Mouse (Mus musculus) MEL (cell line): ENCODE results near the gene Rxfp3. TPM values are rescaled to one million over a fixed set of nuclear protein-coding genes. Genes with fewer than 3 reads are reported as not detected.

Experiments used
- DNase-seq: peaks from one replicate; pipeline ENCODE4 v3.0.0; 2011; ENCODE audit warnings: low read depth, low spot score
- H3K27ac ChIP-seq: 2 replicates; pipeline ENCODE4 v1.5.1; 2012; ENCODE audit warnings: low read depth, mild to moderate bottlenecking, control low read depth, low read length, moderate library complexity; ENCODE audit not compliant: control insufficient read depth
- H3K27me3 ChIP-seq, 2 experiments: fragments of 150-350 bp in 1 of 2; sonication (generic) in 1 of 2; 2 replicates each; pipeline ENCODE4 v1.6.1; 2012; ENCODE audit warnings: low read length in 2 of 2, mild to moderate bottlenecking in 2 of 2, improper control_type of control experiment in 1 of 2, moderate library complexity in 1 of 2; ENCODE audit not compliant: insufficient read depth in 2 of 2, control insufficient read depth in 1 of 2
- H3K36me3 ChIP-seq, 2 experiments: 2 replicates each; pipeline ENCODE4 v1.6.1; 2012 to 2014; ENCODE audit warnings: low read length in 2 of 2, improper control_type of control experiment in 1 of 2, inconsistent platforms in 1 of 2, mild to moderate bottlenecking in 1 of 2; ENCODE audit not compliant: insufficient read depth in 2 of 2, control insufficient read depth in 1 of 2
- H3K4me1 ChIP-seq, 2 experiments: fragments of 150-350 bp in 1 of 2; sonication (generic) in 1 of 2; 2 replicates each; pipeline ENCODE4 v1.6.1; 2012; ENCODE audit warnings: low read length in 2 of 2, improper control_type of control experiment in 1 of 2, mild to moderate bottlenecking in 1 of 2; ENCODE audit not compliant: insufficient read depth in 2 of 2, control insufficient read depth in 1 of 2
- H3K4me3 ChIP-seq, 2 experiments: fragments of 150-350 bp in 1 of 2; sonication (generic) in 1 of 2; 2 replicates each; pipeline ENCODE4 v1.5.1; 2012; ENCODE audit warnings: low read depth in 2 of 2, low read length in 2 of 2, mild to moderate bottlenecking in 2 of 2, moderate library complexity in 2 of 2, control low read depth in 1 of 2, improper control_type of control experiment in 1 of 2; ENCODE audit not compliant: control insufficient read depth in 1 of 2, insufficient read depth in 1 of 2
- H3K79me2 ChIP-seq: 2 replicates; pipeline ENCODE4 v1.6.1; 2012; ENCODE audit warnings: mild to moderate bottlenecking, low read length, moderate library complexity; ENCODE audit not compliant: control insufficient read depth, poor library complexity, insufficient read depth
- H3K9ac ChIP-seq: 2 replicates; pipeline ENCODE4 v1.6.1; 2012; ENCODE audit warnings: low read depth, mild to moderate bottlenecking, control low read depth, low read length, moderate library complexity; ENCODE audit not compliant: control insufficient read depth, poor library complexity, severe bottlenecking
- H3K9me3 ChIP-seq: fragments of 150-350 bp; sonication (generic); replicated peaks from 2 replicates; pipeline ENCODE4 v1.6.1; 2012; ENCODE audit warnings: mild to moderate bottlenecking, low read length, improper control_type of control experiment, moderate library complexity; ENCODE audit not compliant: insufficient read depth
- BHLHE40 ChIP-seq: IDR thresholded peaks from 2 replicates; pipeline ENCODE4 v1.6.1; 2012; ENCODE audit warnings: low read depth, mild to moderate bottlenecking, inconsistent platforms, low read length, improper control_type of control experiment, borderline replicate concordance
- ELF1 ChIP-seq: IDR thresholded peaks from 2 replicates; pipeline ENCODE4 v1.6.1; 2014; ENCODE audit warnings: low read depth, mild to moderate bottlenecking, inconsistent platforms, low read length, improper control_type of control experiment, moderate library complexity
- EP300 ChIP-seq, 2 experiments: IDR thresholded peaks; 2 replicates each; pipeline ENCODE4 v1.6.1; 2011; ENCODE audit warnings: improper control_type of control experiment in 2 of 2, low read length in 2 of 2, low read depth in 1 of 2, mild to moderate bottlenecking in 1 of 2
- ETS1 ChIP-seq: IDR thresholded peaks from 2 replicates; pipeline ENCODE4 v1.6.1; 2012; ENCODE audit warnings: low read depth, mild to moderate bottlenecking, inconsistent platforms, low read length, improper control_type of control experiment, moderate library complexity
- HCFC1 ChIP-seq: IDR thresholded peaks from 2 replicates; pipeline ENCODE4 v1.6.1; 2012; ENCODE audit warnings: low read depth, mild to moderate bottlenecking, inconsistent platforms, low read length, improper control_type of control experiment, moderate library complexity
- MAFK ChIP-seq: IDR thresholded peaks from 2 replicates; pipeline ENCODE4 v1.6.1; 2011; ENCODE audit warnings: low read depth, mild to moderate bottlenecking, low read length, improper control_type of control experiment, borderline replicate concordance
- MAX ChIP-seq: IDR thresholded peaks from 2 replicates; pipeline ENCODE4 v1.6.1; 2011; ENCODE audit warnings: low read length, improper control_type of control experiment
- MEF2A ChIP-seq: IDR thresholded peaks from 2 replicates; pipeline ENCODE4 v1.6.1; 2014; ENCODE audit warnings: low read depth, mild to moderate bottlenecking, inconsistent platforms, low read length, improper control_type of control experiment; ENCODE audit not compliant: poor library complexity, insufficient replicate concordance, severe bottlenecking; ENCODE audit errors: extremely low read depth
- MXI1 ChIP-seq: IDR thresholded peaks from 2 replicates; pipeline ENCODE4 v1.6.1; 2011; ENCODE audit warnings: mild to moderate bottlenecking, low read depth, low read length, improper control_type of control experiment
- MYB ChIP-seq: IDR thresholded peaks from 2 replicates; pipeline ENCODE4 v1.6.1; 2011; ENCODE audit warnings: mild to moderate bottlenecking, low read depth, low read length, improper control_type of control experiment
- MYC ChIP-seq: IDR thresholded peaks from 2 replicates; pipeline ENCODE4 v1.6.1; 2011; ENCODE audit warnings: low read depth, mild to moderate bottlenecking, low read length, improper control_type of control experiment, moderate library complexity
- POLR2AphosphoS5 ChIP-seq: IDR thresholded peaks from 2 replicates; pipeline ENCODE4 v1.6.1; 2012; ENCODE audit warnings: low read depth, borderline replicate concordance, mild to moderate bottlenecking, inconsistent platforms, low read length, moderate library complexity, mixed read lengths
- RCOR1 ChIP-seq: IDR thresholded peaks from 2 replicates; pipeline ENCODE4 v1.6.1; 2012; ENCODE audit warnings: low read depth, mild to moderate bottlenecking, inconsistent platforms, low read length, improper control_type of control experiment
- TAL1 ChIP-seq: IDR thresholded peaks from 2 replicates; pipeline ENCODE4 v1.6.1; 2012; ENCODE audit warnings: mild to moderate bottlenecking, inconsistent platforms, low read length, moderate library complexity, mixed read lengths
- TBP ChIP-seq: IDR thresholded peaks from 2 replicates; pipeline ENCODE4 v1.8.0; 2011; ENCODE audit warnings: low read depth, low read length, improper control_type of control experiment
- TCF12 ChIP-seq: IDR thresholded peaks from 2 replicates; pipeline ENCODE4 v1.6.1; 2014; ENCODE audit warnings: low read depth, mild to moderate bottlenecking, inconsistent platforms, low read length, improper control_type of control experiment, moderate library complexity
- UBTF ChIP-seq: IDR thresholded peaks from 2 replicates; pipeline ENCODE4 v1.6.1; 2012; ENCODE audit warnings: low read depth, mild to moderate bottlenecking, inconsistent platforms, low read length, improper control_type of control experiment, moderate library complexity, borderline replicate concordance; ENCODE audit not compliant: insufficient read depth
- USF1 ChIP-seq: IDR thresholded peaks from 2 replicates; pipeline ENCODE4 v1.6.1; 2014; ENCODE audit warnings: low read depth, mild to moderate bottlenecking, inconsistent platforms, low read length, improper control_type of control experiment, moderate library complexity
- USF2 ChIP-seq, 2 experiments: IDR thresholded peaks; 2 replicates each; pipeline ENCODE4 v1.6.1; 2011 to 2012; ENCODE audit warnings: improper control_type of control experiment in 2 of 2, low read length in 2 of 2, borderline replicate concordance in 1 of 2, inconsistent platforms in 1 of 2, low read depth in 1 of 2, mild to moderate bottlenecking in 1 of 2; ENCODE audit not compliant: insufficient read depth in 1 of 2
- ZNF384 ChIP-seq: IDR thresholded peaks from 2 replicates; pipeline ENCODE4 v1.6.1; 2012; ENCODE audit warnings: low read depth, mild to moderate bottlenecking, inconsistent platforms, low read length, improper control_type of control experiment
- polyA plus RNA-seq, 2 experiments: library from polyadenylated mRNA; stranded (reverse) in 1 of 2; unstranded in 1 of 2; fragments of >175 nt in 1 of 2; fragments of >200 nt in 1 of 2; gene quantifications; 2 replicates each; pipeline versions ENCODE4 v1.2.1 to v1.2.4; 2012; ENCODE audit warnings: low replicate concordance in 2 of 2, low read depth in 1 of 2; ENCODE audit not compliant: insufficient read length in 2 of 2, insufficient read depth in 1 of 2, missing spikeins in 1 of 2
- total RNA-seq: library from RNA; depleted of rRNA; stranded (reverse); fragments of 300-350 nt; gene quantifications from 2 replicates; pipeline ENCODE4 v1.2.3, GENCODE M21; 2012

Gene Rxfp3
- total and polyA plus RNA-seq, 3 experiments = not detected

DNA sequence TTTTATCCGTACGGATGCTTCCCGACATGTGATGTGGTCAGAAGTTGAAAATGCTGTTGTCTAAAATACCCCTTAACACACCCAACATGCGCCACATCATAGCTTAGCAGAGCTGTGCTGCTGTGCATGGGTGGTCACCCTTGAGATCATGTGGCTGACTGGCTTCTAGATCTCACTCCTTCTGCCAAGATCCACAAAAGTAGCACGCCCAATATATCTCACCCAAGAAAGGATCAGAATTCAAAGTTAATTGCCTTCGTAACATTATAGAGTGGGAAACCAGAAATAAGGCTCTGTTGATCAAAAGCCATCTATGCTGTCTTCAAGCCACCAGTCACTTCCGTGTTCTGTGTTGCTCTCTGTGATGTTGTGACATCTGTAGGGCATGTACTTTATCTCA is 30.1 kb upstream of the Rxfp3 start:
- Histone ChIP-seq H3K4me1 (no peaks in the 10 kb centered on the region), H3K9ac (no peak overlapping the region), H3K79me2 (no peaks in the 10 kb centered on the region), H3K27ac (no peak overlapping the region), H3K36me3 (no peaks in the 10 kb centered on the region), H3K9me3 (no peaks in the 10 kb centered on the region), H3K27me3 (no peaks in the 10 kb centered on the region), H3K4me3 (no peak overlapping the region)
- no peak for DNase-seq
- no peak for TF ChIP-seq MEF2A
- TF ChIP-seq ELF1 = no peak
- TF ChIP-seq ZNF384 = no peak

DNA sequence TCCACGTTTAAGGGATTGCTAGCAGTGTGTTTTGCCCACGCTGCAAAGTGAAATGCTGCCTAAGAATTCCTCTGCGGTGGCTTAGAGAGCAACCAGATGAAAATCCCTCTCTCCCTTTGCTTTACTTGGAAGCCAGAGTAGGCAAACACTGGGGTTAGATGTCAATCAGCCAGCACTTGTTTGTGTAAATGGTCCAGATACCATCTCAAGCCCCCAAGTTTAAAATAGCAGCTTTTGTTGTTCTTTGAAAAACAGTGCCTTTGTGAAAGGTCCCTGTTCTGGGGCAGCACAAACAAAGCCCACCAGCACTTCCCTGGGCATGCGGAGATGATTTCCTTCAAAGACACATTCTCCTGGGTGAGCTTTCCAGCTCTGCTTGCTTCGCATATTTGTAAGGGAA is 28.5 kb upstream of the Rxfp3 start:
- Histone ChIP-seq H3K27me3 (no peaks in the 10 kb centered on the region), H3K4me1 (no peaks in the 10 kb centered on the region), H3K9me3 (no peaks in the 10 kb centered on the region), H3K9ac (no peak overlapping the region), H3K36me3 (no peaks in the 10 kb centered on the region), H3K27ac (no peak overlapping the region), H3K79me2 (no peaks in the 10 kb centered on the region), H3K4me3 (no peak overlapping the region)
- TF ChIP-seq MEF2A (no peak), TCF12 (no peak), USF1 (no peak), POLR2AphosphoS5 (no peak), MYC (no peak), BHLHE40 (no peak), MAFK (no peak), MYB (no peak), TAL1 (no peak), ETS1 (no peak), RCOR1 (no peak), EP300 (IDR thresholded peaks at IDR 0.05; ENCODE audit: low read depth in 1 of 2, low read length in 2 of 2) (no peak), MXI1 (no peak), ZNF384 (no peak), MAX (no peak), USF2 (IDR thresholded peaks at IDR 0.05; ENCODE audit: borderline replicate concordance in 1 of 2, insufficient read depth in 1 of 2, low read depth in 1 of 2, low read length in 2 of 2) (no peak), UBTF (no peak), HCFC1 (no peak), TBP (no peak)
- DNase-seq = no peak
